Mouse (Mus musculus): ENCODE measurements around the gene 1810013L24Rik.

GRCm38 (mm10) chr16:8795906-8796305 lies 34.0 kb upstream of the 1810013L24Rik start:
- no peak for TF ChIP-seq POLR2A (IDR thresholded peaks at IDR 0.05; ENCODE audit: control insufficient read depth, extremely low read depth, insufficient read depth, low read length, poor library complexity)
- no peak for TF ChIP-seq CTCF (IDR thresholded peaks at IDR 0.05; ENCODE audit: borderline replicate concordance, control insufficient read depth, extremely low read depth, insufficient read depth, low read length, poor library complexity)
